Mouse (Mus musculus) embryonic fibroblast, embryonic 13.5 days (primary cell): ENCODE results near the gene Ttbk1.

Source experiments
- CTCF ChIP-seq: IDR thresholded peaks from 2 replicates; pipeline ENCODE4 v1.5.1; 2011; ENCODE audit warnings: mild to moderate bottlenecking, control low read depth, low read length, moderate library complexity, borderline replicate concordance; ENCODE audit not compliant: insufficient read depth
- POLR2A ChIP-seq: IDR thresholded peaks from 2 replicates; pipeline ENCODE4 v1.6.1; 2011; ENCODE audit warnings: low read depth, mild to moderate bottlenecking, control low read depth, low read length, moderate library complexity

DNA sequence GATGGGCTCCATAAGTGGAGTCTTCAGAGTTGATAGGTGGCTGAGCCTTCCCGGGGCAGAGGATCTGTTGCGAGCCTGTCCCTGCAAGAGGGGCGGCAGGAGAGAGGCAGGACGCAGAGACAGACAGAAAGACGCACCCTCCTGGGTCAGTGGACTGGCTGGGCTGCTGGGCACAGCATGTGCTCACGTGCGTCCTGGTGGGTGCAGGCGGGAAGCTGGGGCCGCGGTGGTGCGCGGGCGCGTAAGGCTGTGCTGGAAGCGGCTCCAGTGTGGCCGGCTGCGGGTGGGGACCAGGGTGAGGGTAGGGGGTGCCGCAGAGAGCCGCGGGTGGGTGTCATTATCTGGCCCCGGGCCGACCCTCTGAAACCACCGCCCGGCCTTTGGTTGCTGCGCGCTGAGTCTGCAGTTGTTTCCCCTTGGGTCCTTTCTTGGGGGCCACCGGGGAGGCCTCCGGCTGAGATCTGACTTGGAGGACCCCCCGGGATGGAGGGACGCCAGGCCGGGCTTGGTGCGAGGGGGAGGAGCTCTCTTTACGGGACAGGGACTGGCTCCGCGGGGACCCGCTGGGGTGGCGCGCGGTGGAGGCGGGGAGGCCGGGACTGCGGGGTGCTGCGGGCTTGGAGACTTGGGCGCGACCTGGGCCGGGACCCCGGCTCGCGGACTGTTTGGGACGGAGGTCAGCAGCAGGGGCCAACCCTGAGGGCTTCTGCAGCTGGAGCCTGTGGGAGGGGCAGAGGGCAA is 42.5 kb downstream of the Ttbk1 start:
- TF ChIP-seq CTCF, result no peak
- no peak for TF ChIP-seq POLR2A
